Mouse (Mus musculus): Measurements from ENCODE around the gene Kyat3.

GRCm38 (mm10) chr3:142696517-142696916 lies 4.3 kb upstream of the Kyat3 start:
- TF ChIP-seq CTCF (IDR thresholded peaks at IDR 0.05; ENCODE audit: low read depth) (no peak), EP300 (optimal IDR thresholded peaks at IDR 0.05) (no peak)
